Mouse (Mus musculus) common myeloid progenitor, adult 5-6 weeks (primary cell): ENCODE results near the gene Hist1h2bb. TPM values are rescaled to one million over a fixed set of nuclear protein-coding genes. Genes with fewer than 3 reads are reported as not detected.

ENCODE experiments used
- ATAC-seq: replicated peaks from 2 replicates; pipeline ENCODE4 v1.8.0; 2016; ENCODE audit warnings: low read depth, mild to moderate bottlenecking, moderate TSS enrichment, inconsistent platforms; ENCODE audit not compliant: poor library complexity, severe bottlenecking
- total RNA-seq: library from RNA; stranded (forward); fragments of 200-1000, 187-1606 nt; gene quantifications from 2 replicates; pipeline ENCODE4 v1.2.3, GENCODE M21; 2017

Gene Hist1h2bb
- total RNA-seq, 1 experiment from 2014 or later: 2,989 TPM

DNA sequence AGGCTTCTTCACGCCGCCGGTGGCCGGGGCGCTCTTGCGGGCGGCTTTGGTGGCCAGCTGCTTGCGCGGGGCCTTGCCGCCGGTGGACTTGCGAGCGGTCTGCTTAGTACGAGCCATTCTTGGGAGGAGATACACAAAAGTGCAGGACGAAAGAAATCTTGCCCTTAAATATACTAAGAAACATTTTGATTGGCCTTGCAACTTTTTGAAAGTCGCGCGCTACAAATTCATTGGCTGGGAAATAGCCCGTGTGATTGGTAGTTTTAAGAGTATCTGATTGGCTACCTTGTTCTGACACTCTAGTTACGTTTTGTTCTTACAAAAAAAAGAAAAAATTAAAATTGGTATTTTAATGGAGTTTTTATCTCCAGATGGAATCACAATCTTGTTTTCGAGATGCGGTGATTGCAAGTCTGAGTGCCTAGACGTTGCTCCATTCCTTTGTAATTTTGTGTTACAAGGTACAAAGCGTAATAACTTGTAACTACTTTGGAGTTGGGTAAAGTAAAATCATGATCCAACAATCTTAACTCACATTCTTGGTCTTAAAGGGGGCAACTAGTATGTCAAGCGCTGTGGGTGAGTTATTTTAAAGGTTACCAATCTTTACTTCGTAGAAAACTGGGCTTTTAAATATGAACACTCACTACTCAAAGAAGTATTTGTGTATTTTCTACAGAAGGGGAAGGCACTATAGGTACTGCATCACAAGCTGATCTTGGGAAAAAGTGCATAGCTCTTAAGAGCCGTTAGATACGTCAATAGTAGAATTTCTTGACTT, 963 bp upstream of the Hist1h2bb start, which contains the start of gene Hist1h3c:
Gene Hist1h3c (minus strand): TSS at position 222 of the 781 bp plus-strand sequence.
- peak; percentile 61 for ATAC-seq

DNA sequence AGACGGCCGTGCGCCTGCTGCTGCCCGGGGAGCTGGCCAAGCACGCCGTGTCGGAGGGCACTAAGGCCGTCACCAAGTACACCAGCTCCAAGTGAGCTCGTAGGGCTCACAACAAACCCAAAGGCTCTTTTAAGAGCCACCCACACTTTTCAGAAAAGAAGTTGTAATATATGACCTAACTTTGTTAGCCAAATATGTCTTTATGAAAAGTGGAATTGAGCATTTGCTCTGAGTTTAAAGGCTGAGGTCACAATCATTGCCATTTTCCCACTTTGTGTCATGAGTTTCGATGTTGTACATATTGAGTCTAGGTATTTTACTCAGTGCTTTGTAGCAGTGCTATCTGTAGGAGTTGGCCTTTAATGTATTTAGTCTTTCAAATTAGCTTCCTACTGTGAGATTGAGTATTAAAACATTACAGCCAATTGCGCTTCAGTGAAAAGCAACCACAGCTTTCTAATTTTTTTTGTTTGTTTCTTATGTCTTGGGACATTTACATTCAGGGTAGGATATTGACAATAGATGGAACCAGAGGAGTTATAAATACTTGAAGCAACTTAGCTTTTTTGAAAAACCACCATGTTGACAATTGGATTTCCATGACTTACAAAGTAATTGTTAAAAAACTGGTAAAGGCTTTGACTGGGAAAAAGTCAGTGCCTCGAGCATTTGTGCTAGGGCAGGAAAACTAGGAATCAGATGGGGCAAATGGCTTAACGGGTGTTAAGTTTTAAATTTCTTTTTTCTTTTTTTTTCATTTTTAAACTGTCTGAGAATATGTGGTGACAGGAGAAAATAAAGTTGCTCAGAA, 752 bp downstream of the Hist1h2bb start:
- ATAC-seq: peak; percentile 1; the same call in 1 of the 2 replicates

DNA sequence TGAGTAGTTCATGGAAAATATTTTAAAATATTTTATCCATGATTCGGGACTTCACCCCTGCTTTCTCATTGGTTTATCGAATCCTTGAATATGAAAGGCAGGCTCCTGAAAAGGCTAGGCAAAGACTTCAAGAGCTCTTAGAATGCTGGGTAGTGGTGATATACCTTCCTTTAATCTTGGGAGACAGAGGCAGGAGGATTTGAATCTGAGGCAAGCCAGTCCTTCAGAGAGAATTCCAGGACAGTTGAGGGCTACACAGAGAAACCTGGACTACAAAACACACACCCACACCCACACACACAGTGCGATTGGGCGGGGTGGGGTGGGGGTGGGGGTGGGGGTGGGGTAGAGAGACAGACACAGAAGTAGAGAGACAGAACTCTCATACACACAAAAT, 1.4 kb downstream of the Hist1h2bb start:
- no peak for ATAC-seq

DNA sequence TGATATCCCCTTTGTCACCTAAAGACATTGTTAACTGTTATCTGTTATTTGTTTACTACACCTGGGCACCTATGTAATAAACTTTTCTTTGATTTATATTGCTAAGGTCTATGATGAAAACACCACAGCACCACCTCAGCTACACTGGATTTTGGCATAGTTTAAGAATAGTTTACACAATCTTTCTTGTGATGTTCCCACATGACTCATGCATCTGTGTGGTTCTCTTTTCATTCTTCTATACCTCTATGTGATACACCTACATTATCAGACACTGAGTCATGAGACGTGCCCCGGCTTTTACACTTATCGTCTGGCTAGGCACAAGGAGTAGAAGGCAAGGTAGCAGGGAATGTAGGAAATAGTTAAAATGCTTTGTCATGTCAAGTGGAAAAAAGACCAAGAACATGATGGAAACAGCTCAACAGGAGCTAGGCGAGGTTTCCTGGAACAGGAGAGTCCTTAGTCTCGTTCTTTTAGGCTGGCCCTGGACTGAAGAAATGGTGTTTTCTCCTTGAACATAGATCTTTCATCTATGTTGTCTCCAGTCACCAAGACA, 3.1 kb downstream of the Hist1h2bb start:
- no peak for ATAC-seq

DNA sequence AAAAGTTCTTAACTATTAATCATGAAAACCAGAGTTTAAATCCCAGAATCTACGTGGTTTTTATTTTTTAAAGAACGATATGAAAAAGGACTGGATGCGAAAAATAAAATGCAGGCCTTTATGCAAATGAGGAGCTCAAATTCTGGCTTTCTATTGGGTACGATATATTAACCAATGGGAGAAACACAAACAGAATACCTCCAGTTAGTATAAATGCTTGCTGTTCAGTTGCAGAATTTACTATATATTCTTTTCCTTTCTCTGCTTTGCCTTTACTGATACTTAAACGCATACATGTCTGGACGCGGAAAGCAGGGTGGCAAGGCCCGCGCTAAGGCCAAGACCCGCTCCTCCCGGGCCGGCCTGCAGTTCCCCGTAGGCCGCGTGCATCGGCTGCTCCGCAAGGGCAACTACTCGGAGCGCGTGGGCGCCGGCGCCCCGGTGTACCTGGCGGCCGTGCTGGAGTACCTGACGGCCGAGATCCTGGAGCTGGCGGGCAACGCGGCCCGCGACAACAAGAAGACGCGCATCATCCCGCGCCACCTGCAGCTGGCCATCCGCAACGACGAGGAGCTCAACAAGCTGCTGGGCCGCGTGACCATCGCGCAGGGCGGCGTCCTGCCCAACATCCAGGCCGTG, 4.4 kb downstream of the Hist1h2bb start, which contains the start of gene Hist1h2ab:
Gene Hist1h2ab (plus strand): TSS at position 288 of the 639 bp plus-strand sequence.
- peak; percentile 53 for ATAC-seq

DNA sequence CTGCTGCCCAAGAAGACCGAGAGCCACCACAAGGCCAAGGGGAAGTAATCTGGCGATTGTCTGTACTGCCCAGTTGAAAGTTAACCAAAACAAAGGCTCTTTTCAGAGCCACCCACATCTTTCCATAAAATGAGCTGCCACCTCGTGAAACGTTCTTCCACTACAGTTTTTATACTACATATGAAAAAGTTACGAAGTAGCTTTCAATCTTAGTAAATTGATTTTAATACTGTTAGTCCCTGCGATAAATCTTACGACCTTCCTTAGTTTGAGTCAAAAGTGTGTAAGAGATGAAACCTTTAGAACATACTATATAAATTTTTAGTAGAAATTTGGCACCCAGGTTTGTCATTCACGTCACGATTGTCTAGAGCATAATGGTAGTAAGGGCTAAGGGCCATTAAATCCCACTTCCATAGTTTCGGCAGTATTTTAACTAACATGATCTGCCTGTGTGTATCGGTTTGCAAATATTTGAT, 5.0 kb downstream of the Hist1h2bb start:
- peak; percentile 7; the same call in 1 of the 2 replicates for ATAC-seq

DNA sequence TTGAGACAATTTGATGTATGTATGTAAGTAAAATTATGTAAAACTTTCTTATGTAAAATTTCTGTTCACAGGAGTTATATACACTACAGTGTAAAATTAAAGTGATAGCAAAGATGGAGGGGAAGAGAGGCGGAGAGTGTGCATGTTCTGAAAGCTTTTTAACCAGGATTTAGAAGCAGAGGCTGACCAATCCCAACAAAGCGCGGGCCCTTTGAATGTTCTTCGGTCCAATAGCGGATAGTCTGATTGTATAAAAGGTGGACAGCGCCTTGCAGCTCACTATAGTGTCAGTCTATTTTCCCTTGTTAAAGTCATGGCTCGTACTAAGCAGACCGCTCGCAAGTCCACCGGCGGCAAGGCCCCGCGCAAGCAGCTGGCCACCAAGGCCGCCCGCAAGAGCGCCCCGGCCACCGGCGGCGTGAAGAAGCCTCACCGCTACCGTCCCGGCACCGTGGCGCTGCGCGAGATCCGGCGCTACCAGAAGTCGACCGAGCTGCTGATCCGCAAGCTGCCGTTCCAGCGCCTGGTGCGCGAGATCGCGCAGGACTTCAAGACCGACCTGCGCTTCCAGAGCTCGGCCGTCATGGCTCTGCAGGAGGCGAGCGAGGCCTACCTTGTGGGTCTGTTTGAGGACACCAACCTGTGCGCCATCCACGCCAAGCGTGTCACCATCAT, 5.7 kb downstream of the Hist1h2bb start, which contains the start of gene Hist1h3b:
Gene Hist1h3b (plus strand): TSS at position 201 of the 675 bp plus-strand sequence.
- peak; percentile 72 for ATAC-seq

DNA sequence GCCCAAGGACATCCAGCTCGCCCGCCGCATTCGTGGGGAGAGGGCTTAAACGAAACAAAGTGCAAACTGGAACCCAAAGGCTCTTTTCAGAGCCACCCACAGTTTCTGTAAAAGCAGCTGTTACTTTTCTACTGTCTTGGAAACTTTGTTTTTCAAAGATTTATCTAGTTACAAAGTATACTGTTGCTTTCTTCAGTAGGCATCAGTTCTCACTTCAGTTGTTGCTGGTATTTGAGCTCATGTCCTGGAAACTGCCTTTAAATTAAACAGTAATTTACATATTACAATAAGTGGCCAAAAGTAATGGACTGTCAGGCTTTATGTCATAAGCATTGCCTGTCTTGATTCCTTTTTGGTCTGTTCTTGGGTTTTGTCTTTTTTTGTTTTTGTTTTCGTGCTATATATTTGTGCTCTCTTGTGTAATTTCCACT, 6.2 kb downstream of the Hist1h2bb start:
- ATAC-seq: no peak

DNA sequence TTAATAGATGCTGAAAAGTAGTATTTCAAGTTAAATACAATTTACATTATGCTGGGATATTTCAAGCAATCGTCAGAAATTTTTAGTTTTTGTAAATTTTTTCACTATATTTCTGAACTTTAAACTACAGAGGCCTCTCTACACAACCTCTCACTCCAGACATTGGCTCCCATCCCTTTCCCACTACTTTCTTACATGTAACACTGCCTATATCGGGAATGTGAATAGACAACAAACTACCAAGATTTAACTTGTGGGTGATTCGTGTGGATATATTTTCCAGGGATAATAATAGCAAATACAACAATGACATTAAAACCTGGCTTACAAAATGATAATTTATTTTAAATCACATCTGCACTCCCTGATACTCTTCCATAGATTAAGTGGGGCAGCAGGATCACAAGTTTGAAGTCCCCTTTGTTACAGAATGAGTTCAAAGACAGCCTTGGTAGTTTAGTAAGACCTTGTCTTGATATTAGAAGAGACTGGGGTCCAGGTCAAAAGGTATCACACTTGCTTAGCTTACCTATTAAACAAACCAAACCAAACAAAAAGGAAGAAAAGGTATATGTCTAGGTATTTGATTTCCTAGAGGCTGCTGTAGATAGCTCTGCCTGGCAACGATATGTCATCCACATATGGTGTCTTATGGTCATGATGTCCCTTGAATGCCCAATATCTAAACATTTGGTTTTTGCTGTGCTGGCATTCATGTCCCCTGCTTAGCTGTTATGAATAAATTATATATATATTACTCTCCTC, 7.0 kb downstream of the Hist1h2bb start:
- no peak for ATAC-seq

DNA sequence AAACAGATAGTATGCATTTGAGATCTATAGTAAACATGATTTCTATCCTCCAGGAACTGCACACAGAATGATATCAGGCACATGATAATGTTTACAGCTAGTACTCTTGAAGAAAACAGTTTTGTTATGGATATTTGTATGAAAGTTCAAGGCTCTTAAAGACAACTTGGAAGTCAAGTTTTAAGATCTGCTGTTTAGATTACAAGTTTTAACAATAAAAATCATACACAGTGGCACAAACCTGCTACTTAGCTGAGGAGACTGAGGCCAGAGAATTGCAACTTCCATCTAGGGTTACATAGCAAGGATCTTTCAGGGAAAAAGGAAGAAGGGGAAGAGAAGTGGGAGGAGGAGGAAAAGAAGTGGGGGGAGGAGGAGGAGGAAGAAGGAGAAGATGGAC, 8.5 kb downstream of the Hist1h2bb start:
- no peak for ATAC-seq

DNA sequence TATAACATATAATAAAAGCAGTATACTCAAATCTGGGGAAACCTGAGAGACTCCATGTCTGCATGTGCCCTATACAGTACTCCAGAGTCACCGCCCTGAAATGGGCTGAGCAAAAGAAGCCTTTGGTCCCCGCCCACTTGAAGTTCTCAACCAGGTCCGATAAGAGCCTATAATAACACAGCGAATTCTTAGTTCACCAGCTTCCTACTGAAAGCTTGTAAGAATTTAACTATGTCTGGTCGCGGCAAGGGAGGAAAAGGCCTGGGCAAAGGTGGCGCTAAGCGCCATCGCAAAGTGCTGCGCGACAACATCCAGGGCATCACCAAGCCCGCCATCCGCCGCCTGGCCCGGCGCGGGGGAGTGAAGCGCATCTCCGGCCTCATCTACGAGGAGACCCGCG, 10.3 kb downstream of the Hist1h2bb start, which contains the start of gene Hist1h4b:
Gene Hist1h4b (plus strand): TSS at position 224 of the 400 bp plus-strand sequence.
- ATAC-seq: peak; percentile 42

DNA sequence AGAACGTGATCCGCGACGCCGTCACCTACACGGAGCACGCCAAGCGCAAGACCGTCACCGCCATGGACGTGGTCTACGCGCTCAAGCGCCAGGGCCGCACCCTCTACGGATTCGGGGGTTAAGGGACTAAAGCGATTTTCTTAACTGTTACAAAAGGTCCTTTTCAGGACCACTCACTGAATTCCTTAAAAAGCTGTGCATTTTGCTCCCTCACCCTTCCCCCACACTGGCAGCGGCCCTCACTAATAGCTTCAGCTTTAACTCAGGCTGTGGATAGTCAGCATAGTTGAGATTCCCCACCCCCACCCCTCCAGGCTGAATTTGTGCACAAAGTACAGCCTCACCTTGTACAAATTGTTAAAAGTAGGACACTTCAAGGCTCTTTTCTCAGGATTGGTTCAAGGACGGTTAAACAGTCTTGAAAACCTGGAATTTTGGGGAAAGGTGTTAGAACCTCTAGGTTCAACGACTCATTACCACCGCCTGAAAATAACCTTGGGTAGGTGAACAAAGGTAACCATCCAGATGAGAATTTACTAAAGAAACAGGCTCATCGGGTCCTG, 10.8 kb downstream of the Hist1h2bb start:
- peak; percentile 7; the same call in 1 of the 2 replicates for ATAC-seq

DNA sequence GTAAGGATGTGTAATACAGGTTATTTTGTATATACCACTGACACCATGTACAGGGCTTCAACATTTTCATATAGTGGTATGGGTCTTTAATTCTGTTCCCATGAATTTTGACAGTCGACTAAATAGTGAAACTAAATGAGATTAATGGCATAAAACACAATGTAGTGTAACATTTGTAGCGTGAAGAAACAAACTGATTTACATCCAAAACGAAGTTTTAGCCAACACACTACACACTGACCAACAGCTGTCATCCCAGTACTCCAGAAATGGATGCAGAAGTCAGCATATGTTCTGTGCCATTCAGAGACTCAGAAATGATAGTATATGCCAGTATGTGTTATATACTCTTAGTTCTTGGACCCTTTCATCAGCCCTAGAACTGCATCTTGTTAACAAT, 11.4 kb downstream of the Hist1h2bb start:
- no peak for ATAC-seq

DNA sequence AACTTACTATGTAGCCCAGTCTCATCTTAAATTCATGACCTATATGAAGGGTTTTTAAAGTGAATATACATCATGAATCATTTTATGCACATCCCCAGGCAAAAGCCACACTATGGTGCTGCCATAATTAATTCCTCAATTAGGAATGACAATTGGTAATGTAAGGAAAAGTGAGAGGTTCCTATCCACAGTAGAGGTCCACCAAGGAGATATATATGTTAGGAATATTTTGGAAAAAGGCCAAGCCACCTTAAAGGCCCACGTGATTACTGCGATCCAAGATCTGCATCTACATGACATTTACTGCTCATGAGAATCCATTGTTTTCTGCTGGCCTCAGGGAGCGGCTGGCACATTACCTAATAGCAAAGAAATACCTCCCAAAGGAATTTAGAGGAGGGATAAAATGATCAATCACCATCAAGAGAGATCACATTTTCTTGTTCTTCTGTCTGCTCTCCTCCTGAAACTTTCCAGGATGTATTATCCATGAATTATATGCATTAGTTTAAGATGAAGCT, 12.8 kb downstream of the Hist1h2bb start:
- ATAC-seq: no peak

DNA sequence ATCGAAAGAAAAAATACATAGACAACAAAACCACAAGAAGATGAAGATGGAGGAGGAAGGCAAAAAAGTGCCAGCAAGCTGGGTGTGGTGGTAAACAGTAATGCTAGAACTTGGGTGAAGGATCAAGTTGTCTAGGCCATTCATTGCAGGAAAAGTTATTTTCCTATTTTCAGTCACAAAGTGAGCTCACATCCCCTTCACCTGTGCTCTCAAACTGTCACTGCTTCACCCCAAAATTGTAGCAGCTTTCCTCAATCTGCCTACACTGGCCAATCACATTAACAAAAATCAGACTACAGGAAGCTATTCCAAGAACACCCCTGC, 13.3 kb downstream of the Hist1h2bb start:
- no peak for ATAC-seq

DNA sequence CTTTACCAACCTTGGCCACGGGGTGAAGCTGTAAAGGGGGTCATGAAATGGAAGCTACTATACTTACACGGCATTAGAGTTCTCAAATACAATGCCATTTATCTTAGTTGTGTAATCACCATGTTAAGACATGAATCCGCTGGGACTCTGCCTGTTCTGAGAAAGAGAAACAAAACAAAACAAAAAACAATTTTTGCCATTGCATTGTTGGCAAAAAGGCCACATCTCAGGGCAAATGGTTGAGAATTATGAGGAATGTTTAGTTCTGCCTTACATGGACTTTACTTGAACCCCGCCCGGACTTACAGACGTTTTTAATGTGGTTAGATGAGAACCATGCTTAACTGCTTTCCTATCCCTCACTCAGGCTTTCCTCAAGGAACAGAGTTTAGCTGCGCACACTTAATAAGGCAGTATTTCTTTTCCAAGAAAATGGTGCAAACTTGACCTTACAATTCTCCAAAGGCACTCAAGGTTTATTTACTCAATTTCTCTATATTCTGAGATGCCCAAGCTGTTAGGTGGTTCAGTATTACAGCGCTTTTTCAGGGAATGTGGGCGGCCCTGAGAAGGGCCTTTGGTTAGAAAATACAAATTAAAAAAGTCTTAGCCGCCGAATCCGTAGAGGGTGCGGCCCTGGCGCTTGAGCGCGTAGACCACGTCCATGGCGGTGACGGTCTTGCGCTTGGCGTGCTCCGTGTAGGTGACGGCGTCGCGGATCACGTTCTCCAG, 13.9 kb downstream of the Hist1h2bb start:
- ATAC-seq: no peak
